8 mouse cellular contexts compared by ENCODE assay signal in genomic region chr9:120575748-120576661, GRCm38 (mm10). TPM values are rescaled to one million over a fixed set of nuclear protein-coding genes. Genes with fewer than 3 reads are reported as not detected.
DNase-seq lines count a peak whose midpoint lies in the region; ATAC-seq lines count a peak whose summit lies in the region.

No protein-coding gene starts in this region.

- H3K27me3 ChIP-seq in kidney, embryonic 16.5 days (ENCODE audit: insufficient read depth, low read length): no peaks in the 10 kb centered on the region
- H3K27me3 ChIP-seq in intestine, embryonic 15.5 days (replicated peaks): no peaks in the 10 kb centered on the region
- H3K27me3 ChIP-seq in midbrain, embryonic 16.5 days (ENCODE audit: control insufficient read depth, insufficient read depth, low read depth, low read length): no peaks in the 10 kb centered on the region

- no peak for ATAC-seq in kidney, embryonic 16.5 days (ENCODE audit: low FRiP score, low TSS enrichment)
- no peak for ATAC-seq in intestine, embryonic 15.5 days
- no peak for ATAC-seq in midbrain, embryonic 16.5 days

- peak overlapping the region; percentile 94; the same call in 1 of the 2 replicates for H3K4me2 ChIP-seq in kidney, embryonic 16.5 days (replicated peaks; ENCODE audit: low read depth, low read length)
- no peak overlapping the region for H3K4me2 ChIP-seq in intestine, embryonic 15.5 days (replicated peaks)
- peak overlapping the region; percentile 85 for H3K4me2 ChIP-seq in midbrain, embryonic 16.5 days (ENCODE audit: low read length)

- no peak for DNase-seq in kidney, adult 9 months
- DNase-seq in c-Kit-negative CD71-positive TER-119-positive erythroid progenitor cells, embryonic 14.5 days (ENCODE audit: low read depth, low spot score): peak; percentile 21
- DNase-seq in adrenal gland, postnatal 25 days: no peak
- DNase-seq in spleen, postnatal 14 days (ENCODE audit: low spot score in 2 of 2): no peak
- no peak for DNase-seq in ovary, postnatal 36 days (ENCODE audit: low spot score)

- 67% methylated on average over 6 of the region's 6 CpGs for WGBS in kidney, embryonic 16.5 days
- WGBS in intestine, embryonic 15.5 days: 57% methylated on average over 6 of the region's 6 CpGs
- WGBS in midbrain, embryonic 16.5 days: 66% methylated on average over 6 of the region's 6 CpGs

- H3K9ac ChIP-seq in kidney, embryonic 16.5 days (replicated peaks; ENCODE audit: low read length): no peak overlapping the region
- no peak overlapping the region for H3K9ac ChIP-seq in intestine, embryonic 15.5 days
- H3K9ac ChIP-seq in midbrain, embryonic 16.5 days (ENCODE audit: low read depth, low read length): no peak overlapping the region

- no peaks in the 10 kb centered on the region for H3K9me3 ChIP-seq in kidney, embryonic 16.5 days (ENCODE audit: low read length)
- no peaks in the 10 kb centered on the region for H3K9me3 ChIP-seq in intestine, embryonic 15.5 days
- H3K9me3 ChIP-seq in midbrain, embryonic 16.5 days (replicated peaks; ENCODE audit: control insufficient read depth, low read length, poor library complexity, severe bottlenecking): no peaks in the 10 kb centered on the region

- peaks cover 14% of the 10 kb centered on the region for H3K4me1 ChIP-seq in kidney, embryonic 16.5 days (ENCODE audit: insufficient read depth, low read length)
- peaks cover 6% of the 10 kb centered on the region; the same call in 1 of the 2 replicates for H3K4me1 ChIP-seq in intestine, embryonic 15.5 days (replicated peaks)
- H3K4me1 ChIP-seq in midbrain, embryonic 16.5 days (ENCODE audit: control insufficient read depth, insufficient read depth, low read length): peaks cover 17% of the 10 kb centered on the region

- peak overlapping the region; percentile 62 for H3K27ac ChIP-seq in kidney, embryonic 16.5 days (ENCODE audit: low read length)
- 0 out of 2 replicates have a peak overlapping the region, but pooled peaks have one; percentile 3 for H3K27ac ChIP-seq in intestine, embryonic 15.5 days
- H3K27ac ChIP-seq in midbrain, embryonic 16.5 days (ENCODE audit: low read length): no peak overlapping the region

- H3K36me3 ChIP-seq in kidney, embryonic 16.5 days (ENCODE audit: insufficient read depth, low read length): peaks cover 37% of the 10 kb centered on the region
- peaks cover 29% of the 10 kb centered on the region for H3K36me3 ChIP-seq in intestine, embryonic 15.5 days
- H3K36me3 ChIP-seq in midbrain, embryonic 16.5 days (ENCODE audit: control insufficient read depth, insufficient read depth, low read length): peaks cover 21% of the 10 kb centered on the region

- no peak overlapping the region for H3K4me3 ChIP-seq in kidney, embryonic 16.5 days (ENCODE audit: low read length)
- no peak overlapping the region for H3K4me3 ChIP-seq in intestine, embryonic 15.5 days (replicated peaks)
- H3K4me3 ChIP-seq in midbrain, embryonic 16.5 days (ENCODE audit: low read depth, low read length): no peak overlapping the region; the same call in 1 of the 2 replicates

RNA-seq across cellular contexts. Expression of gene Rpl14, which starts 4.8 kb away (rescaled TPM):
- 730 and 733 TPM in 2 replicates for polyA plus RNA-seq in kidney, embryonic 16.5 days (2015; fragmentation: Nextera tagmentation; extraction: Ambion mirVana)
- 818 and 905 TPM in 2 replicates for polyA plus RNA-seq in intestine, embryonic 15.5 days (2015; fragmentation: Nextera tagmentation; extraction: Ambion mirVana)
- 391 and 407 TPM in 2 replicates for polyA plus RNA-seq in midbrain, embryonic 16.5 days (2015; fragmentation: Nextera tagmentation; extraction: Ambion mirVana)
- 492 and 528 TPM in 2 replicates for total RNA-seq in adrenal gland, postnatal 25 days (2021)

RNA-seq across cellular contexts. Expression of gene Entpd3, which starts 36.4 kb away (rescaled TPM):
- polyA plus RNA-seq in kidney, embryonic 16.5 days (2015; fragmentation: Nextera tagmentation; extraction: Ambion mirVana): 1.8 TPM in 2 replicates
- 2.2 TPM in 2 replicates for polyA plus RNA-seq in intestine, embryonic 15.5 days (2015; fragmentation: Nextera tagmentation; extraction: Ambion mirVana)
- 4.4 and 5.5 TPM in 2 replicates for polyA plus RNA-seq in midbrain, embryonic 16.5 days (2015; fragmentation: Nextera tagmentation; extraction: Ambion mirVana)
- 1.8 and 2.3 TPM in 2 replicates for total RNA-seq in adrenal gland, postnatal 25 days (2021)
